Mouse (Mus musculus) lung, postnatal 0 days (tissue): ENCODE results near the gene Psme1.

ENCODE experiments used
- CTCF ChIP-seq: IDR thresholded peaks from 2 replicates; pipeline ENCODE4 v1.5.1; 2016; ENCODE audit warnings: antibody characterized with exemption, mild to moderate bottlenecking
- EP300 ChIP-seq: IDR thresholded peaks from 2 replicates; pipeline ENCODE4 v1.6.1; 2016; ENCODE audit warnings: antibody characterized with exemption, mild to moderate bottlenecking, control low read depth

GRCm38 (mm10) chr14:55570588-55570987, 7.3 kb upstream of the Psme1 start:
- TF ChIP-seq CTCF (no peak), EP300 (no peak)
